Mouse (Mus musculus): ENCODE measurements around the gene Clcn2. TPM values are rescaled to one million over a fixed set of nuclear protein-coding genes. Genes with fewer than 3 reads are reported as not detected.
"Not testable (repeated sequence)": the region's sequence is repeated elsewhere in the genome, so short reads cannot be mapped to it uniquely, and the experiment has no call there.

The Clcn2 gene
- total RNA-seq, 1 experiment from 2014 or later, result 7.3 TPM

- ATAC-seq (replicated peaks; ENCODE audit: low read depth, poor library complexity, severe bottlenecking), result peak; percentile 5; the same call in 1 of the 2 replicates
These were observed 44.4 kb downstream of the Clcn2 start for GRCm38 (mm10) chr16:20672965-20673705.

- ATAC-seq (replicated peaks; ENCODE audit: low read depth, poor library complexity, severe bottlenecking), result peak; percentile 76
These were observed 45.0 kb downstream of the Clcn2 start for GRCm38 (mm10) chr16:20672500-20672902.

GRCm38 (mm10) chr16:20671886-20672285 is 45.7 kb downstream of the Clcn2 start:
- no peak; the same call in 1 of the 2 replicates for ATAC-seq (replicated peaks; ENCODE audit: low read depth, poor library complexity, severe bottlenecking)

- no peak for ATAC-seq (replicated peaks; ENCODE audit: low read depth, poor library complexity, severe bottlenecking)
These were observed 47.3 kb downstream of the Clcn2 start for GRCm38 (mm10) chr16:20670291-20670690.

- not testable (repeated sequence) for ATAC-seq (replicated peaks; ENCODE audit: low read depth, poor library complexity, severe bottlenecking)
These were observed 49.5 kb downstream of the Clcn2 start, which contains the start of gene Eif4g1 for GRCm38 (mm10) chr16:20668013-20668412. Gene Eif4g1 (plus strand): TSS chr16:20668313.

- ATAC-seq (replicated peaks; ENCODE audit: low read depth, poor library complexity, severe bottlenecking), result no peak
These were observed 59.9 kb downstream of the Clcn2 start for GRCm38 (mm10) chr16:20657661-20658060.

- ATAC-seq (replicated peaks; ENCODE audit: low read depth, poor library complexity, severe bottlenecking), result no peak
These were observed 64.2 kb downstream of the Clcn2 start for GRCm38 (mm10) chr16:20653315-20653714.

Other genes starting within 250 kb of the Clcn2 start
- 90.6 and 98.5 TPM in 2 replicates for gene Eif2b5, start 218.9 kb downstream of the Clcn2 start, total RNA-seq (2017)
- gene Dvl3, start 200.8 kb downstream of the Clcn2 start, total RNA-seq (2017), result 4.6 and 6.9 TPM in 2 replicates
- 158 and 165 TPM in 2 replicates for gene Ap2m1, start 182.3 kb downstream of the Clcn2 start, total RNA-seq (2017)
- 47.9 and 57.6 TPM in 2 replicates for gene Abcf3, start 169.2 kb downstream of the Clcn2 start, total RNA-seq (2017)
- gene Vwa5b2, start 128.3 kb downstream of the Clcn2 start, total RNA-seq (2017), result not detected in 2 replicates
- 6.1 and 12.1 TPM in 2 replicates for gene Eef1akmt4, start 106.2 kb downstream of the Clcn2 start, total RNA-seq (2017)
- gene Gm49333, start 106.1 kb downstream of the Clcn2 start, total RNA-seq (2017), result not detected in 2 replicates
- gene Alg3, start 106.0 kb downstream of the Clcn2 start, total RNA-seq (2017), result 17.0 and 22.6 TPM in 2 replicates
- gene Camk2n2, start 96.5 kb downstream of the Clcn2 start, total RNA-seq (2017), result not detected in 2 replicates
- 0.29 TPM in 1 of 2 replicates, not detected in the other for gene Ece2, start 87.9 kb downstream of the Clcn2 start, total RNA-seq (2017)
- 190 and 205 TPM in 2 replicates for gene Psmd2, start 66.1 kb downstream of the Clcn2 start, total RNA-seq (2017)
- 305 and 334 TPM in 2 replicates for gene Eif4g1, start 49.4 kb downstream of the Clcn2 start, total RNA-seq (2017)
- not detected in 2 replicates for gene Fam131a, start 24.5 kb downstream of the Clcn2 start, total RNA-seq (2017)
- 78.5 and 115 TPM in 2 replicates for gene Polr2h, start 81 bp downstream of the Clcn2 start, total RNA-seq (2017)
- not detected in 2 replicates for gene Chrd, start 15.4 kb upstream of the Clcn2 start, total RNA-seq (2017)
- gene Thpo, start 16.8 kb upstream of the Clcn2 start, total RNA-seq (2017), result not detected in 2 replicates

Data from common myeloid progenitor, adult 5-6 weeks (primary cell).